Comparison of ENCODE assay signal across 15 mouse cellular contexts in the genomic region with DNA sequence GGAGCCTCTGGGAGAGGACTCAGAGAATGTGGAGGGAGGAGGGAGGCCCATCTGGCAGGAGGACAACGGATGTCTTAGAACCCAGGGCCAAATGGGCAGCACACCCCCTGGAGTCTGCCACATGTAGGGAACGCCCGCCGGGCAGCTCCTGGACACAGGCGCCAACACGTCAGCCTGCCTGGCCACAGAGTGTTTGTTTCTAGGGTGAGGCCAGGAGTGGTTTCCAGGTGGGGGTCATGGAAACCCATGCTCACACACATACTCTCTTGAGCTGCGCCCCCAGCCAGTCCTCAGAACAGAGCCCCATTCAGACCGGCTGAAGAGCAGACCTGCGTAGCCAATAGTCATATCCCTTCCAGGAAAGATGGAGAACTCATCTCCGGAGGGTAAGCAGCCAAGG. TPM values are rescaled to one million over a fixed set of nuclear protein-coding genes. Genes with fewer than 3 reads are reported as not detected.
"Had no signal": no experiment of that assay in that cellular context is flagged by ENCODE, and none has a peak within 500 bp of the region (broad histone marks: within the 10 kb centered on the region; RNA-seq: fewer than 3 reads in every experiment).

No protein-coding gene starts in this region.

- H3K36me3 ChIP-seq: kidney, embryonic 15.5 days; midbrain, embryonic 13.5 days; neural tube, embryonic 12.5 days had no signal

- DNase-seq: kidney, adult 2 months; kidney, postnatal 14 days; left cerebral cortex, postnatal 4 days; lung, adult 18-20 months; retina, postnatal 1 day; right cerebral cortex, postnatal 4 days; spleen, adult 18-20 months; thymus, adult 2 months; thymus, postnatal 25 days had no signal

- H3K4me3 ChIP-seq: kidney, embryonic 15.5 days; midbrain, embryonic 13.5 days; myocyte; neural tube, embryonic 12.5 days had no signal

- H3K9ac ChIP-seq: kidney, embryonic 15.5 days; liver, embryonic 14.5 days; midbrain, embryonic 13.5 days; neural tube, embryonic 12.5 days had no signal

- H3K27me3 ChIP-seq: kidney, embryonic 15.5 days; neural tube, embryonic 12.5 days had no signal

- ATAC-seq: midbrain, embryonic 13.5 days had no signal

- H3K4me2 ChIP-seq: kidney, embryonic 15.5 days; midbrain, embryonic 13.5 days; neural tube, embryonic 12.5 days had no signal

- H3K9me3 ChIP-seq: kidney, embryonic 15.5 days; midbrain, embryonic 13.5 days; neural tube, embryonic 12.5 days had no signal

- H3K27ac ChIP-seq: kidney, embryonic 15.5 days; liver, embryonic 14.5 days; midbrain, embryonic 13.5 days; neural tube, embryonic 12.5 days had no signal

RNA-seq across cellular contexts. Expression of a gene that starts 35.4 kb away (rescaled TPM):
- total RNA-seq: megakaryocyte-erythroid progenitor cell, adult 5-6 weeks had no signal
